Mouse (Mus musculus) embryonic facial prominence, embryonic 11.5 days (tissue): ENCODE results near the gene Mrfap1. TPM values are rescaled to one million over a fixed set of nuclear protein-coding genes. Genes with fewer than 3 reads are reported as not detected.

Experiments used
- ATAC-seq: fragments of 200-750 bp; cut with Nextera tagmentation; replicated peaks from 2 replicates; pipeline ENCODE4 v1.8.0; 2017; ENCODE audit warnings: low read depth; ENCODE audit not compliant: insufficient number of reproducible peaks, low FRiP score, low TSS enrichment
- DNase-seq: peaks from one replicate; pipeline ENCODE4 v3.0.0-alpha.2; 2015; ENCODE audit warnings: low spot score
- H3K27ac ChIP-seq: fragments of 300-500 bp; sonication (generic); replicated peaks from 2 replicates; pipeline ENCODE4 v1.5.1; 2014; ENCODE audit warnings: mild to moderate bottlenecking, low read depth, low read length, control low read depth
- H3K27me3 ChIP-seq: fragments of 300-500 bp; sonication (generic); 2 replicates; pipeline ENCODE4 v1.6.1; 2014; ENCODE audit warnings: mild to moderate bottlenecking, low read length, moderate library complexity, mixed read lengths; ENCODE audit not compliant: control insufficient read depth, insufficient read depth
- H3K36me3 ChIP-seq: fragments of 300-500 bp; sonication (generic); replicated peaks from 2 replicates; pipeline ENCODE4 v1.6.1; 2014; ENCODE audit warnings: low read depth, mild to moderate bottlenecking, low read length, moderate library complexity, mixed read lengths; ENCODE audit not compliant: control insufficient read depth, insufficient read depth
- H3K4me1 ChIP-seq: fragments of 300-500 bp; sonication (generic); 2 replicates; pipeline ENCODE4 v1.6.1; 2014; ENCODE audit warnings: low read length, mixed read lengths; ENCODE audit not compliant: control insufficient read depth, insufficient read depth
- H3K4me2 ChIP-seq: fragments of 300-500 bp; sonication (generic); 2 replicates; pipeline ENCODE4 v1.6.1; 2014; ENCODE audit warnings: low read depth, mild to moderate bottlenecking, control low read depth, low read length, moderate library complexity
- H3K4me3 ChIP-seq: fragments of 300-500 bp; sonication (generic); 2 replicates; pipeline ENCODE4 v1.5.1; 2014; ENCODE audit warnings: low read depth, low read length, control low read depth
- H3K9ac ChIP-seq: fragments of 300-500 bp; sonication (generic); replicated peaks from 2 replicates; pipeline ENCODE4 v1.6.1; 2014; ENCODE audit warnings: mild to moderate bottlenecking, control low read depth, low read length
- H3K9me3 ChIP-seq: fragments of 300-500 bp; sonication (generic); replicated peaks from 2 replicates; pipeline ENCODE4 v1.6.1; 2016; ENCODE audit warnings: mild to moderate bottlenecking, low read length, inconsistent platforms, mixed read lengths; ENCODE audit not compliant: control insufficient read depth
- WGBS: fragments of 180-500 bp; shearing (Covaris S2); extraction: QIAGEN DNeasy Blood & Tissue Kit; methylation state at CpG from one replicate; pipeline ENCODE4 v1.1.7; 2014; 5-methylcytosine and 5-hydroxymethylcytosine counted together
- polyA plus RNA-seq: library from polyadenylated mRNA; unstranded; fragments of >200 nt; fragmentation: Nextera tagmentation; extraction: Ambion mirVana; gene quantifications from 2 replicates; pipeline ENCODE4 v1.2.1, GENCODE M21; 2014

The Mrfap1 gene
- polyA plus RNA-seq, 1 experiment from 2014 or later, result 796 TPM

DNA sequence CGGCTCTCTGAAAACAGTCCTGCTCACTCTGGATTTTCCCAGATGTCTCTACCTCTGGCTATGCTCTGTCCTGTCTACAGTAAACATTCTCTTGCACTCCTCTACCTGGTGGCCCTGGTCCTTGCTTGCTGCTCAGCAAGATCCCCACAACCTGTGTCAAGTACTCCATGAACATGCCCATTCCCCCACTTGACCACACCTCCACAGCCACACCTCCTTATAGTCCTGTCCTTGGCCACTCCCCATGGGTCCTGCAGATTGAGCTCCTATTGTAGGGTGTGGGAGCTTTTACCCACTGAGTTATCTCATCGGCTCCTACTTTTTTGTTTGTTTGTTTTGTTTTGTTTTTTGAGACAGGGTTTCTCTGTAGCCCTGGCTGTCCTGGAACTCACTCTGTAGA, 17.7 kb downstream of the Mrfap1 start:
- no peaks in the 10 kb centered on the region for H3K27me3 ChIP-seq
- WGBS, result 82% methylated on average over 1 of the region's 2 CpGs

DNA sequence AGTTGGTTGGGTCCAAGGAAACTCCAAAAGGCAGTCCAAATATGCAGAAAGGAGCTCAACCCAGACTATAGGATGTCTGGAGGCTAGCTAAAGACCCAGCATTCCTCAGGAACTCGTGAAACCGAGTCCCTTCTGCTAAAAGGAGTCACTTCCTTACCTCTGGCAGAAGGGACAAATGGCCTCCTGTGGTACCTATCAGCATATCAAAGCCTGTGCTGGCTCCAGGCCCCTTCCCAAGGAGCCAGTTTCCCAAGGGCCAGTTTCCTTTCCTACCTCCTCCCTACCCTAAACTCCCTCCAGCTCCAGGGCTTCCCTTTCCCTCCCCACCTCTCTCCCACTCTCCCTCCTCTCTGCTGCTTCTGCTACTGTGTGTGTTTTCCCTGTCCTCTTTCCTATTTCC, 19.4 kb downstream of the Mrfap1 start:
- no peak overlapping the region for H3K4me2 ChIP-seq
- WGBS, result 5% methylated on average over 2 of the region's 2 CpGs
- H3K4me3 ChIP-seq, result no peak overlapping the region
- no peaks in the 10 kb centered on the region for H3K4me1 ChIP-seq
- H3K9me3 ChIP-seq, result no peaks in the 10 kb centered on the region
- no peaks in the 10 kb centered on the region for H3K36me3 ChIP-seq
- no peaks in the 10 kb centered on the region for H3K27me3 ChIP-seq
- ATAC-seq (no peak), DNase-seq (no peak)
- H3K27ac ChIP-seq, result no peak overlapping the region
- H3K9ac ChIP-seq, result no peak overlapping the region

More for the DNA sequence above, 17.7 kb downstream of the Mrfap1 start:
- no peaks in the 10 kb centered on the region for H3K4me1 ChIP-seq
- no peak for ATAC-seq
- no peaks in the 10 kb centered on the region for H3K36me3 ChIP-seq
- DNase-seq, result no peak
- H3K9ac ChIP-seq, result no peak overlapping the region
- no peak overlapping the region for H3K4me2 ChIP-seq
- no peak overlapping the region for H3K4me3 ChIP-seq
- H3K27ac ChIP-seq, result no peak overlapping the region
- no peaks in the 10 kb centered on the region for H3K9me3 ChIP-seq

DNA sequence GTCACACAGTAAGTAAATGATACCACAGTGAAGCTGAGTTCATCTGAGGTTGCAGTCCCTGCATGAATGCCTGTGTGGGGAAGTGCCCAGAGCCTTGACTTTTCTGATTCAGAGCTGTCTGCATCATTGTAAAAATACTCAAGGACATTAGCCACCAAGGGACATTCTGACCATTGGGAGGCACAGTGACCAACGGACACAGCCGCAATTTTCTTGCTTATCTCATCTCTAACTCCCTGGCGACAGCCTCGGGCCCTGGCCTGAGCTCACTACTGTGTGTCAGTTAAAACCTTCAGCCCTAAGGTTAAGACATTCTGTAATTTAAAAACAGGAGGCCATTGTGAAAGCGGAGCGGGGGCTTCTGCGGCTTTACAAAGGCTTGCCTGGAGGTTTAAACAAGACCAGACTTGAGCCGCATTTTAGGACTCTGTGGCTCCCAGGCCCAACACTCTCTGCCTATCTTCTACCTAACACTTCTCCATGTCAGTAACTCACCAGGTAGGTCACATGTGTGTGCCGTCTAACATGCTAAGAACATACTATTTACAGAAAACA, 20.5 kb downstream of the Mrfap1 start:
- Histone ChIP-seq H3K27ac (0 out of 2 replicates have a peak overlapping the region, but pooled peaks have one; percentile 9), H3K4me2 (no peak overlapping the region), H3K4me1 (no peaks in the 10 kb centered on the region), H3K9me3 (no peaks in the 10 kb centered on the region), H3K9ac (no peak overlapping the region), H3K4me3 (no peak overlapping the region), H3K36me3 (no peaks in the 10 kb centered on the region), H3K27me3 (no peaks in the 10 kb centered on the region)
- 10% methylated on average over 9 of the region's 9 CpGs for WGBS
- DNase-seq (peak; percentile 56), ATAC-seq (no peak)

DNA sequence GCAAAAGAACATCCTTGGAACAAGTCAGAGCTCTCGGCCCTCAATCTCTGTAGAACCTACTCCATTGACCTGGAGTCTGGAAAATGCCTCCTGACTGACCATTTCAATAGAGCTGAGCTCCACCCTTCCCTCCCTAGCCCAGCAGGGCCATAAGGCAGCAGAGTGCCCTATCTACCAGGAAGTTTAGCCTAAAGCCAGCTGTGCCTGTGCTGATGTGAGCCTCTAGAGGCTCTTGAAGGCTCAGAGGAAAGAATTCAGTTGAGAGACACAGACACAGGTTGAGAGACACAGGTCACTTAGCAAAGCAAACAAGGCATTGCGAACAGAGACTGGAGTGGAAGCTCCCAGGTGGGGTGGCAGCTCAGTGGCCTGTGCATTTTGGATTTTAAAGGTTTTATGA, 21.3 kb downstream of the Mrfap1 start:
- Histone ChIP-seq H3K4me3 (no peak overlapping the region), H3K27me3 (no peaks in the 10 kb centered on the region), H3K27ac (no peak overlapping the region), H3K4me2 (no peak overlapping the region), H3K9ac (no peak overlapping the region), H3K4me1 (no peaks in the 10 kb centered on the region), H3K9me3 (no peaks in the 10 kb centered on the region), H3K36me3 (no peaks in the 10 kb centered on the region)
- DNase-seq (no peak), ATAC-seq (no peak)
- 72% methylated on average over 2 of the region's 2 CpGs for WGBS

DNA sequence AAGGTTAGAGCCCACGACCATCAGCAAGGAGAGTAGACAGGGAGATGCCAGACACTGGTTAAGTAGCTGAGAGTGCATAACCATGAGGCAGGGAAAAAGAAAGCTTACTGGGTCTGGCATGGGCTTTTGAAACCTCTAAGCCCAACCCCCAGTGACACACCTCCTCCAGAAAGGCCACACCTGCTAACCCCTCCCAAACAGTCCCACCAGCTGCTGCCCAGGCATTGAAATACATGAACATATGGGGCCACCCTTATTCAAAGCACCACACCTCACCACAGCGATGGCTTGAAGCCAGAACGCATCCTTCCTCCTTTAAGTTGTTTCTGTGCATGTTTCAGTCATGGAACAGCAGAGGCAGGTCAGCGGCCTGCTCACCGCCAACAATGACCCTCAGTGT, 24.0 kb downstream of the Mrfap1 start:
- H3K36me3 ChIP-seq, result no peaks in the 10 kb centered on the region
- no peaks in the 10 kb centered on the region for H3K9me3 ChIP-seq
- no peak overlapping the region for H3K27ac ChIP-seq
- no peaks in the 10 kb centered on the region for H3K27me3 ChIP-seq
- 85% methylated on average over 5 of the region's 5 CpGs for WGBS
- H3K4me3 ChIP-seq, result no peak overlapping the region
- ATAC-seq (no peak), DNase-seq (no peak)
- no peaks in the 10 kb centered on the region for H3K4me1 ChIP-seq
- no peak overlapping the region for H3K4me2 ChIP-seq
- H3K9ac ChIP-seq, result no peak overlapping the region

DNA sequence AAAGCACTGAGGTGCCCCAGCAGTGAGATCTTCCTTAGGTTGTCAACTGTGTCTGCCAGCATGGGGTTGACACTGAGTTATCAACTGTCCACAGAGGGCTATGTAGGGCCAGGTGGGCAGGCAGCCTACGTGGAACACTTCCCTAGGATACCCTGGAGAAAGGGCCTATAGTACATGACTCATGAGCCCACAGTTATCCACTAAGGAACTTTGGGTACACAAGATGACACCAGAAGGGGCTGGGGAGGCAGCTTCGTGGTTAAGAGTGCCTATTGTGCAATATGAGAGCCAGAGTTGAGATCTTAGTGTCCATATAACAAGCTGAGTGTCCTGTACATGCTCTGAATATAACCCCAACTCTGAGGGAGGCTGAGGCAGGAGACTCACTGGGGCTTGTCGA, 27.0 kb downstream of the Mrfap1 start:
- DNase-seq (no peak), ATAC-seq (no peak)

DNA sequence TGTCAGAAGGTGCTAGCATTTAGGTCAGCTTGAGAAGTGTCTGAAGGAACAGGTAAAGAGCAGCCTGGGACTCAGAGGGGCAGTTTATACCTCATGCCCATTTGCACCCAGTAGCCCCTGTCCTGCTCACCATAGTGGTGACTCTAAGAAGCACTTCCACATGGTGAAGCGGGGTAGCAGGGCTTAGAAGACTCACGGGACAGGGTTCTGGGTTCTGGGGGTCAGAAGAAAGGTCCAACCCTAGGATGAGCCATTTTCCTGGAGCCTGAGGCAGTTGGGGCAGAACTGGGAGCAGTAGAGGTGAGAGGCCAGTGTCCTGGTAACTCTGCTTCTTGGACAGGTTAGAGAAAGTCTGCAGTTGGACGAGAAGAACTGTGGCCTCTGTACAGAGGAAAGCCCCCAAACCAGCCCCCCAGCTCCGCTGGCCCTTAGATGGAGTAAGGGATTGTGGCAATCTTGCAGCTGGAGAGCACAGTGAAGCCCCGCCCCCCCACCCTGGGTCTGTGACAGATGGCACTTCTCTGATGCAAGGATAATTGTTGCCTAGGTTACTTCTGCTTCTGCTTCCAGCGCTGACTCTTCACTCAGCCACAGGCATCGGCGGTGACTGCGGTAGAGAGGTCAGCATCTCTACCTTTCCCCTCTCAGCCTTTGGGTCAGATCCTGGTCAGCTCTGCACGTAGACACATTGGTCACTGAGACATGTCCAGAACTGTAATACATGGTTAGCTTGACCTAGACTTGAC, 29.4 kb downstream of the Mrfap1 start:
- H3K9me3 ChIP-seq, result no peaks in the 10 kb centered on the region
- no peaks in the 10 kb centered on the region for H3K36me3 ChIP-seq
- no peak overlapping the region for H3K27ac ChIP-seq
- H3K4me3 ChIP-seq, result no peak overlapping the region
- H3K9ac ChIP-seq, result no peak overlapping the region
- no peak overlapping the region for H3K4me2 ChIP-seq
- peak; percentile 67 for ATAC-seq
- WGBS, result 31% methylated on average over 10 of the region's 10 CpGs
- peak; percentile 19 for DNase-seq
- no peaks in the 10 kb centered on the region; the same call in 1 of the 2 replicates for H3K4me1 ChIP-seq
- H3K27me3 ChIP-seq, result no peaks in the 10 kb centered on the region

More for the DNA sequence above, 27.0 kb downstream of the Mrfap1 start:
- no peak overlapping the region for H3K9ac ChIP-seq
- H3K27me3 ChIP-seq, result no peaks in the 10 kb centered on the region
- H3K9me3 ChIP-seq, result no peaks in the 10 kb centered on the region
- H3K36me3 ChIP-seq, result no peaks in the 10 kb centered on the region
- no peaks in the 10 kb centered on the region; the same call in 1 of the 2 replicates for H3K4me1 ChIP-seq
- H3K27ac ChIP-seq, result no peak overlapping the region
- 66% methylated on average over 3 of the region's 3 CpGs for WGBS
- H3K4me2 ChIP-seq, result no peak overlapping the region
- H3K4me3 ChIP-seq, result no peak overlapping the region

DNA sequence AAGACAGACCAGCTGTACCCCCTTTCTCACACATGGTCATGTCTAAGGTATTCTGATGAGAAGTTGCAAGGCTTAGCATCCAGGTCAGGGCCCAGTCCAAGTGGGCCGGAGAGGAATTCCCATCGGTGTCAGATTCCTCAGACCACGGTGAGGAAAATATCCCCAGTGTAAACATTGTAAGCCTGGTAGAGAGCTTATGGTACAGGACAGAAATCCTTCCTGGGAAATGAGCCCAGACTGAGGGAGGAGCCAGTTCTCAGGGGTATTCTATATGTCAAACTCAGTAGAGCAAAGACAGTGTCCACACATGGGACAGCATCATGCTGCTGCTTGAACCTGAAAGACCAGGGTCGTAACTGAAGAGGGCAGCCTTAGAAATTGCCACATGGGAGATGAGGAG, 36.7 kb downstream of the Mrfap1 start:
- no peak for ATAC-seq
- Histone ChIP-seq H3K4me2 (no peak overlapping the region), H3K27ac (no peak overlapping the region), H3K4me1 (peaks cover 2% of the 10 kb centered on the region; the same call in 1 of the 2 replicates), H3K36me3 (no peaks in the 10 kb centered on the region), H3K9ac (no peak overlapping the region), H3K4me3 (no peak overlapping the region), H3K27me3 (no peaks in the 10 kb centered on the region), H3K9me3 (no peaks in the 10 kb centered on the region)
- 52% methylated on average over 4 of the region's 4 CpGs for whole genome bisulfite sequencing
- peak; percentile 8 for DNase-seq
